Mouse (Mus musculus) megakaryocyte-erythroid progenitor cell, adult 5-6 weeks (primary cell): Measurements from ENCODE around the gene Chchd4. TPM values are rescaled to one million over a fixed set of nuclear protein-coding genes. Genes with fewer than 3 reads are reported as not detected.
"Not testable (repeated sequence)": the region's sequence is repeated elsewhere in the genome, so short reads cannot be mapped to it uniquely, and the experiment has no call there.

ENCODE experiments used
- ATAC-seq: replicated peaks from 2 replicates; pipeline ENCODE4 v1.8.0; 2016; ENCODE audit warnings: mild to moderate bottlenecking, inconsistent platforms; ENCODE audit not compliant: severe bottlenecking, poor library complexity, low FRiP score, low TSS enrichment
- total RNA-seq, 2 experiments: library from RNA; stranded (forward) in 1 of 2; stranded (reverse) in 1 of 2; fragments of 200-1000, 215-1000 nt in 1 of 2; fragments of >200 nt in 1 of 2; fragmentation: Nextera tagmentation in 1 of 2; gene quantifications; 2 replicates each; pipeline ENCODE4 v1.2.3; 2014 to 2017

The Chchd4 gene
- total RNA-seq, 2 experiments from 2014 or later, result 23.1 to 24.1 TPM

GRCm38 (mm10) chr6:91476541-91476940, 3.2 kb upstream of the Chchd4 start:
- ATAC-seq, result no peak

GRCm38 (mm10) chr6:91474441-91475190, 1.3 kb upstream of the Chchd4 start:
- 0 out of 2 replicates have a peak, but pooled peaks have one; percentile 15 for ATAC-seq

- ATAC-seq, result peak; percentile 36
Observed at GRCm38 (mm10) chr6:91473805-91474440, 577 bp upstream of the Chchd4 start.

GRCm38 (mm10) chr6:91472319-91472718, 1.0 kb downstream of the Chchd4 start:
- ATAC-seq, result no peak

- not testable (repeated sequence) for ATAC-seq
Observed at GRCm38 (mm10) chr6:91471427-91471826, 1.9 kb downstream of the Chchd4 start.

GRCm38 (mm10) chr6:91470712-91471111, 2.6 kb downstream of the Chchd4 start:
- ATAC-seq, result no peak

GRCm38 (mm10) chr6:91467106-91467505, 6.2 kb downstream of the Chchd4 start:
- no peak for ATAC-seq

- ATAC-seq, result no peak
Observed at GRCm38 (mm10) chr6:91465756-91466155, 7.6 kb downstream of the Chchd4 start.

GRCm38 (mm10) chr6:91459471-91459870, 13.9 kb downstream of the Chchd4 start:
- ATAC-seq, result 0 out of 2 replicates have a peak, but pooled peaks have one; percentile 57

- ATAC-seq, result no peak
Observed at GRCm38 (mm10) chr6:91454546-91454945, 18.8 kb downstream of the Chchd4 start.

- ATAC-seq, result no peak
Observed at GRCm38 (mm10) chr6:91452056-91452455, 21.3 kb downstream of the Chchd4 start.

- ATAC-seq, result no peak
Observed at GRCm38 (mm10) chr6:91449472-91450225, 23.7 kb downstream of the Chchd4 start.

GRCm38 (mm10) chr6:91445316-91445715, 28.0 kb downstream of the Chchd4 start:
- no peak for ATAC-seq

GRCm38 (mm10) chr6:91441145-91441662, 32.1 kb downstream of the Chchd4 start:
- ATAC-seq, result peak; percentile 54

- ATAC-seq, result peak; percentile 97
Observed at GRCm38 (mm10) chr6:91440474-91441144, 32.7 kb downstream of the Chchd4 start.

- no peak for ATAC-seq
Observed at GRCm38 (mm10) chr6:91424151-91424550, 49.2 kb downstream of the Chchd4 start.

GRCm38 (mm10) chr6:91421629-91422028, 51.7 kb downstream of the Chchd4 start:
- no peak for ATAC-seq

GRCm38 (mm10) chr6:91417291-91417845, 56.0 kb downstream of the Chchd4 start:
- ATAC-seq, result no peak

- no peak for ATAC-seq
Observed at GRCm38 (mm10) chr6:91416146-91416545, 57.2 kb downstream of the Chchd4 start.
